Mouse (Mus musculus) forebrain, embryonic 15.5 days (tissue): ENCODE data around the gene Ezh1. TPM values are rescaled to one million over a fixed set of nuclear protein-coding genes. Genes with fewer than 3 reads are reported as not detected.

Source experiments
- ATAC-seq: fragments of 200-750 bp; cut with Nextera tagmentation; replicated peaks from 2 replicates; pipeline ENCODE4 v1.8.0; 2017; ENCODE audit warnings: mild to moderate bottlenecking, moderate TSS enrichment, moderate library complexity
- H3K27ac ChIP-seq: fragments of 300-500 bp; sonication (generic); replicated peaks from 2 replicates; pipeline ENCODE4 v1.5.1; 2015; ENCODE audit warnings: mild to moderate bottlenecking, inconsistent platforms
- H3K27me3 ChIP-seq: fragments of 300-500 bp; sonication (generic); 2 replicates; pipeline ENCODE4 v1.6.1; 2015; ENCODE audit warnings: inconsistent platforms
- H3K36me3 ChIP-seq: fragments of 300-500 bp; sonication (generic); 2 replicates; pipeline ENCODE4 v1.6.1; 2015; ENCODE audit warnings: mild to moderate bottlenecking, inconsistent platforms
- H3K4me1 ChIP-seq: fragments of 300-500 bp; sonication (generic); 2 replicates; pipeline ENCODE4 v1.6.1; 2015; ENCODE audit warnings: inconsistent platforms
- H3K4me2 ChIP-seq: fragments of 300-500 bp; sonication (generic); replicated peaks from 2 replicates; pipeline ENCODE4 v1.6.1; 2015; ENCODE audit warnings: mild to moderate bottlenecking, inconsistent platforms
- H3K4me3 ChIP-seq: fragments of 300-500 bp; sonication (generic); 2 replicates; pipeline ENCODE4 v1.5.1; 2015; ENCODE audit warnings: mild to moderate bottlenecking, inconsistent platforms
- H3K9ac ChIP-seq: fragments of 300-500 bp; sonication (generic); replicated peaks from 2 replicates; pipeline ENCODE4 v1.6.1; 2015; ENCODE audit warnings: mild to moderate bottlenecking, inconsistent platforms
- H3K9me3 ChIP-seq: fragments of 300-500 bp; sonication (generic); 2 replicates; pipeline ENCODE4 v1.6.1; 2016; ENCODE audit warnings: inconsistent platforms
- WGBS: fragments of 180-500 bp; shearing (Covaris S2); methylation state at CpG from one replicate; pipeline ENCODE4 v1.1.7; 2015; ENCODE audit warnings: mixed read lengths; 5-methylcytosine and 5-hydroxymethylcytosine counted together
- polyA plus RNA-seq: library from polyadenylated mRNA; unstranded; fragments of >200 nt; fragmentation: Nextera tagmentation; extraction: Ambion mirVana; gene quantifications from 2 replicates; pipeline ENCODE4 v1.2.1, GENCODE M21; 2015

Gene Ezh1
- polyA plus RNA-seq, 1 experiment from 2014 or later: 19.6 TPM

DNA sequence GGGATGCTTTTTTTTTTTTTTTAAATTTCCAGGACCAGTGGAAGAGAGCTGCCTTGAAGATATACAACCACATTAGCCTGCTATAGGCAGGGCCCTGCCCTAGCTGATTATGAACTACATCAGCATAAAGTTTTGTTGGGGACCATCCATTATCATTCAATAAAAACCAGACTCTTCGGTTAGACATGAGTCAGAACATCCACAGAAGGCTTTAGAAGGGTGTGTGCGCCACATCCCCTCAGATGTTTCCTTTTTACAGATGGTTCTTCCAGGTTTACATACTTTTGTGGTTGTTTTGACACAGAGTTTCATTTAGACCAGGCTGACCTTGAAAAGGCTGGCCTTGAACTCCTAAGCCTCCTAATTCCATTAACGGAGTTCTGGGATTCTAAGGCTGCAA is 1.9 kb downstream of the Ezh1 start:
- peaks cover 15% of the 10 kb centered on the region for H3K4me1 ChIP-seq
- no peaks in the 10 kb centered on the region for H3K27me3 ChIP-seq
- H3K4me2 ChIP-seq: no peak overlapping the region
- no peak overlapping the region for H3K9ac ChIP-seq
- H3K27ac ChIP-seq: no peak overlapping the region
- no peaks in the 10 kb centered on the region for H3K36me3 ChIP-seq
- 89% methylated on average over 3 of the region's 3 CpGs for WGBS
- no peaks in the 10 kb centered on the region for H3K9me3 ChIP-seq
- H3K4me3 ChIP-seq: no peak overlapping the region
- ATAC-seq: no peak

DNA sequence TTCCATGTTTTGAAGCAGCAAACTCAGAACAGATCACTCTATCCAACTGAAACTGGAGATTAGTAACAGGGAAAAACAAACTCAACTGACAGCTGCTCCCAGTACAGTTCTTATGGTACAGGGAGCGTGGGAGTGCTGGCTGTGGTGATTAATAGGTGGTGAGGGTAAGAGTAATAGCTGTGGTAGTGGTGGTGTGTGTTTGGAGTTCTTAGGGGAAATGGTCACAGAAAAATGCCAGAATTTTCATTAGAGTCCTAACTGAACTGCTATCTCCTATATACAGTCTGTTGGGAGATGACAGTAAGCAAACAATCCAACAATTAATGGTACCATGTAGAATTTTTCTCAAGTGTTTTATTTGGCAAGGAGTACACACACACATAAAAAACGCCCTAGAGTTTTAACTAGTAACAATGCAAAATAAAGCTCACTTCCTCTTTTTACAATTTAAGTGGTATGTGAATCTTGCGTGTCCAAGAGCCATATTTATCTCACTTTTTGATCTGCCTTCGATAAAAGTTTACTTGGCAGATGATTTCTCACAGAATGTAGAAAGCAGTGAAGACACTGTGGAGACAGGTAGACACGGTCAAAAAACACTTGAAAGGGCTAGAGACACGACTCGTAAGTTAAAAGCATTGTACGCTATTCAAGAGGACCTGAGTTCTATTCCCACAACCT is 4.8 kb downstream of the Ezh1 start:
- H3K9me3 ChIP-seq: no peaks in the 10 kb centered on the region
- H3K36me3 ChIP-seq: no peaks in the 10 kb centered on the region; the same call in 1 of the 2 replicates
- 92% methylated on average over 8 of the region's 8 CpGs for WGBS
- no peak overlapping the region for H3K27ac ChIP-seq
- no peak for ATAC-seq
- peaks cover 10% of the 10 kb centered on the region for H3K4me1 ChIP-seq
- H3K9ac ChIP-seq: no peak overlapping the region
- H3K4me3 ChIP-seq: no peak overlapping the region
- no peak overlapping the region for H3K4me2 ChIP-seq
- no peaks in the 10 kb centered on the region for H3K27me3 ChIP-seq

DNA sequence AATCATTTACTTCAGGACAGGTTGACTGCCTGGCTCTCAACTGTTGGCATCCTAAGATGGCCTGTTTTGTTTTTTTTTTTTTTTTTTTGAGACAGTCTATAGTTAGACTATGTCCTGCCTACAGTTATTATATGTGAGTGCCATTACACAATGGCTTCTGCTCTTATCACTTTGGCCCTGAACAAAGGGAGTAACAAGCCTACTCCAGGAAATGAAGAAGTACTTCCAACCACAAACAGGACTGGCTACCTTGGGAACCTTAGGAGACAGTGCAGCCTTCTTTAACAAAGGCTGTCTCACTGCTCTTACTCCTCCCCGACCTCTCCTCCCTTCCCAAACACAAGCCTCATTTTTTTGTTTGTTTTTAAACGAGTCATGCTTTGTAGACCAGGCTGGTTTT is 5.4 kb downstream of the Ezh1 start:
- 66% methylated on average over 2 of the region's 2 CpGs for WGBS
- Histone ChIP-seq H3K36me3 (peaks cover 1% of the 10 kb centered on the region), H3K9ac (no peak overlapping the region), H3K4me2 (no peak overlapping the region), H3K27me3 (no peaks in the 10 kb centered on the region), H3K4me3 (no peak overlapping the region), H3K27ac (no peak overlapping the region), H3K9me3 (no peaks in the 10 kb centered on the region), H3K4me1 (peaks cover 8% of the 10 kb centered on the region)
- ATAC-seq: no peak

DNA sequence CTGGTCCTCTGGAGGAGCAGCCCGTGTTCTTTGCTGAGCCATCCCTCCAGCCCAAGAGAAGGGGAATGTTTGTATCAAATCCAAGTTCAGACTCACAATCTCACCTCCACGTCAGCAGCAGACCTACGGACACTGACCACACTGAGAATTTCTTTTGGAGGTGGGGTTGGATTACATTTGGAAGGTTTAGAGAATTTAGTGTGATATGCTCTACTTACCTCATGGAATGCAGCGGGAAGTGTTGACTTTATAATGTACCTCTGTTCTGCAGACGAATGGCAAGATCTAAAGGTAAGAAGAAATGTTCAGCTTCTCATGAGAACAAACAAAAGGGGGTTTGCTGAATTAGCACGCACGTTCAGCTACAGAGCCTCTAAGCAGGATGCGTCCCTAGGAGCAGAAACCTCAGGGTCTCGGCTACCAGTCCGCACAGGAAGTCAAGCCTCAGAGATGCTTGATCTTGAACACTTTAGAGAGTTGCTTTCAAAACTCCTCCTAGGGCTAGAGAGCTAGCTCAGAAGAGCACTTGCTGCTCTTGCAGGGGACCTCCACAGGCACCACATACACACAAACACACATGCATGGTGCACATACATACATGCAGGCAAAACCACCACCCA is 7.7 kb downstream of the Ezh1 start:
- Histone ChIP-seq H3K9me3 (no peaks in the 10 kb centered on the region), H3K27ac (no peak overlapping the region), H3K9ac (no peak overlapping the region), H3K27me3 (no peaks in the 10 kb centered on the region), H3K36me3 (peaks cover 19% of the 10 kb centered on the region), H3K4me2 (no peak overlapping the region), H3K4me3 (no peak overlapping the region), H3K4me1 (no peaks in the 10 kb centered on the region)
- 82% methylated on average over 10 of the region's 10 CpGs for WGBS
- no peak for ATAC-seq

- Histone ChIP-seq H3K9ac (no peak overlapping the region), H3K27me3 (no peaks in the 10 kb centered on the region), H3K4me3 (no peak overlapping the region), H3K9me3 (no peaks in the 10 kb centered on the region), H3K4me1 (no peaks in the 10 kb centered on the region), H3K27ac (no peak overlapping the region), H3K4me2 (no peak overlapping the region), H3K36me3 (peaks cover 25% of the 10 kb centered on the region)
- WGBS: 89% methylated on average over 5 of the region's 5 CpGs
- no peak for ATAC-seq
Measured at GRCm38 (mm10) chr11:101216936-101217335, 9.3 kb downstream of the Ezh1 start.

DNA sequence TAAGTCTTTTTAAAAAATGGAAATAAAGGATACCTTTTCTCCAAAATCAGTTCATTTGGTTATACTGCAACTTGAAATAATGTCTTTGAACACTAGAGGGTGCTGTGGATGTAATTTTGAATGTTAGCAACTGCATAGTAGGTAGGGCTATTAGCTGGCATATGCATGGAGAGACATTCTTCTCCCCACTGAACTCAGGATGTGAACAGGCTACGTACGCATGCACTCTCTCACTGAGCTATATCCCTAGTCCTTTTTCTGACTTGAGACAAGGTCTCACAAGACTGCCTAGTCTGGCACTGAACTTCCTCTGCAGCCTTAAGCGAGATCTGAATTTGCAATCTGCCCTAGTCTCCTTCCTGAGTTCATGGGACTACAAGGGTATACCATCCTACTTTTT is 14.3 kb downstream of the Ezh1 start:
- Histone ChIP-seq H3K9me3 (no peaks in the 10 kb centered on the region), H3K27me3 (no peaks in the 10 kb centered on the region), H3K4me1 (no peaks in the 10 kb centered on the region), H3K27ac (no peak overlapping the region), H3K4me2 (no peak overlapping the region), H3K4me3 (no peak overlapping the region), H3K36me3 (peaks cover 54% of the 10 kb centered on the region), H3K9ac (no peak overlapping the region)
- ATAC-seq: no peak
- WGBS: 42% methylated on average over 3 of the region's 3 CpGs

GRCm38 (mm10) chr11:101200986-101201385 is 25.3 kb downstream of the Ezh1 start:
- no peaks in the 10 kb centered on the region for H3K27me3 ChIP-seq
- H3K9ac ChIP-seq: no peak overlapping the region
- H3K4me2 ChIP-seq: no peak overlapping the region
- 11% methylated on average over 7 of the region's 7 CpGs for WGBS
- no peak overlapping the region; the same call in 1 of the 2 replicates for H3K27ac ChIP-seq
- no peak for ATAC-seq
- H3K4me3 ChIP-seq: no peak overlapping the region
- H3K4me1 ChIP-seq: 0 out of 2 replicates have a peak, but pooled peaks cover 2% of the 10 kb centered on the region
- H3K36me3 ChIP-seq: peaks cover 43% of the 10 kb centered on the region; the same call in 1 of the 2 replicates
- H3K9me3 ChIP-seq: no peaks in the 10 kb centered on the region

GRCm38 (mm10) chr11:101199555-101199954 is 26.7 kb downstream of the Ezh1 start:
- Histone ChIP-seq H3K36me3 (peaks cover 43% of the 10 kb centered on the region; the same call in 1 of the 2 replicates), H3K27me3 (no peaks in the 10 kb centered on the region), H3K27ac (no peak overlapping the region), H3K9me3 (no peaks in the 10 kb centered on the region), H3K4me3 (no peak overlapping the region), H3K4me1 (0 out of 2 replicates have a peak, but pooled peaks cover 2% of the 10 kb centered on the region), H3K9ac (no peak overlapping the region), H3K4me2 (no peak overlapping the region)
- WGBS: 95% methylated on average over 3 of the region's 3 CpGs
- ATAC-seq: no peak

- H3K4me2 ChIP-seq: no peak overlapping the region
- 0 out of 2 replicates have a peak, but pooled peaks cover 2% of the 10 kb centered on the region for H3K4me1 ChIP-seq
- 93% methylated on average over 8 of the region's 8 CpGs for WGBS
- H3K27me3 ChIP-seq: no peaks in the 10 kb centered on the region
- H3K9ac ChIP-seq: no peak overlapping the region
- peaks cover 31% of the 10 kb centered on the region; the same call in 1 of the 2 replicates for H3K36me3 ChIP-seq
- no peaks in the 10 kb centered on the region for H3K9me3 ChIP-seq
- no peak overlapping the region for H3K4me3 ChIP-seq
- no peak for ATAC-seq
- no peak overlapping the region for H3K27ac ChIP-seq
Measured at GRCm38 (mm10) chr11:101196175-101196574, 30.1 kb downstream of the Ezh1 start.

DNA sequence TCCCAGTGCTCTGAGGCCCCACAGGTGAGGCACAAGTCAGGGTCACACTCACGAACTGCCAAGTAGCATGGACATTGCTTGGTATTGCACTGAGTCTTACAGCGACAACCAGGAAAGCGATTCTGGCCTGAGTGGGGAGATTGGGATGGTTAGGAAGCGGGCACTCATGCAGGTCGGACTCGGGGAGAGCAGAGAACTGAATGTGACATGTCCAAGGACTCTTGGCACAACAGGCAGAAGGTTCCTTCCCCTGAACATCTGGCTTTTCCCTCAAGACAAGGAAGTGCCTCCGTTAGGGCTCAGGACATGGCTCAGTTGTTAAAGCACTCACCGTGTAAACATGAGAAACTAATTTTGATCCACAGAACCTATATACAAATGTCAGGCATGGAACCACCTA is 30.7 kb downstream of the Ezh1 start:
- no peak overlapping the region for H3K4me3 ChIP-seq
- no peak overlapping the region for H3K9ac ChIP-seq
- H3K9me3 ChIP-seq: no peaks in the 10 kb centered on the region
- no peaks in the 10 kb centered on the region for H3K27me3 ChIP-seq
- peaks cover 31% of the 10 kb centered on the region; the same call in 1 of the 2 replicates for H3K36me3 ChIP-seq
- H3K4me2 ChIP-seq: no peak overlapping the region
- WGBS: 93% methylated on average over 8 of the region's 8 CpGs
- H3K27ac ChIP-seq: no peak overlapping the region
- ATAC-seq: no peak
- H3K4me1 ChIP-seq: 0 out of 2 replicates have a peak, but pooled peaks cover 1% of the 10 kb centered on the region

DNA sequence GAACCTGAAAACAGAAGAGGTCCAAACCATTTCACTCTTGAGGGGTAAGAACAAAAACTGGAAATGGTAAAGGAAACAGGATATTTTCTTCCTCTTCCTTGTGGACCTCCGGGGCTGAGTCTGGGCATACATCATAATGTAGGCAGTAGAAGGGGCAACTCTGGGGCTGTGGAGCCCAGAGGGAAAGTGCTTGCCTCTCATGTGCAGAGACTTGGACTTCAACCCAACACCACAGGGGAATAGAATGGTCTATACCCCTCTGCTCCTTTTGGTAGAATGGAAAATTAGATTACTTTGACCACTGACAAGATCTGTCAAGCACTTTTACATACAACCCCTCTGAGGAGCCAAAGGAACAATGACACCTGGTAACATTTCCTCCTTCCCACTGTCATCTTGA is 31.2 kb downstream of the Ezh1 start:
- no peak for ATAC-seq
- Histone ChIP-seq H3K27me3 (no peaks in the 10 kb centered on the region), H3K9ac (no peak overlapping the region), H3K4me1 (peaks cover 6% of the 10 kb centered on the region), H3K4me3 (no peak overlapping the region), H3K9me3 (no peaks in the 10 kb centered on the region), H3K27ac (no peak overlapping the region), H3K36me3 (peaks cover 30% of the 10 kb centered on the region; the same call in 1 of the 2 replicates), H3K4me2 (no peak overlapping the region)
- 74% methylated on average over 1 of the region's 1 CpGs for WGBS

DNA sequence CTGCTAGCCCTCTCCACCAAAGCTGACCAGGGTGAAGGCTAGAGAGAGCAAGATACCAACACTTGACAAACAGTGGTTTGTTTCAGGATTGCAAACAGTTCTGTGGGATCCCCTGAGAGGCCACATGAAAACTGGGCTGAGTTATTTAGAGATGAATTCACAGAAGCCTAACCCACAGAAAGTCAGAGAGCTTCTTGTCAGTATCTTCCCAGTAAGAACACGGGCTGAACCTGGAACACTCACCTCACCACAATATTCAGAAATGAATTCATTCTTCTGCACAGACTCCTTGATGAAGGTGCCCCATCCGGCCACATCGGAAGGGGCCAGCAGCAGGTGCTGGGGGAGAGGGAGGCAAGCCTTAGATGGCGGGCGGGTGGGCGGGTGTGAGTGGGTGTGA is 31.6 kb downstream of the Ezh1 start:
- Histone ChIP-seq H3K36me3 (peaks cover 26% of the 10 kb centered on the region; the same call in 1 of the 2 replicates), H3K9ac (no peak overlapping the region)

More for the DNA sequence above, 31.6 kb downstream of the Ezh1 start:
- 91% methylated on average over 6 of the region's 6 CpGs for WGBS
- Histone ChIP-seq H3K4me1 (peaks cover 11% of the 10 kb centered on the region), H3K27me3 (no peaks in the 10 kb centered on the region), H3K4me3 (no peak overlapping the region), H3K9me3 (no peaks in the 10 kb centered on the region), H3K27ac (no peak overlapping the region), H3K4me2 (no peak overlapping the region)
- no peak for ATAC-seq
